Mouse (Mus musculus): Measurements from ENCODE around the gene Phf2.
A peak's percentile ranks its signal among the peaks of the same experiment; 100 is the strongest.

The Phf2 gene

DNA sequence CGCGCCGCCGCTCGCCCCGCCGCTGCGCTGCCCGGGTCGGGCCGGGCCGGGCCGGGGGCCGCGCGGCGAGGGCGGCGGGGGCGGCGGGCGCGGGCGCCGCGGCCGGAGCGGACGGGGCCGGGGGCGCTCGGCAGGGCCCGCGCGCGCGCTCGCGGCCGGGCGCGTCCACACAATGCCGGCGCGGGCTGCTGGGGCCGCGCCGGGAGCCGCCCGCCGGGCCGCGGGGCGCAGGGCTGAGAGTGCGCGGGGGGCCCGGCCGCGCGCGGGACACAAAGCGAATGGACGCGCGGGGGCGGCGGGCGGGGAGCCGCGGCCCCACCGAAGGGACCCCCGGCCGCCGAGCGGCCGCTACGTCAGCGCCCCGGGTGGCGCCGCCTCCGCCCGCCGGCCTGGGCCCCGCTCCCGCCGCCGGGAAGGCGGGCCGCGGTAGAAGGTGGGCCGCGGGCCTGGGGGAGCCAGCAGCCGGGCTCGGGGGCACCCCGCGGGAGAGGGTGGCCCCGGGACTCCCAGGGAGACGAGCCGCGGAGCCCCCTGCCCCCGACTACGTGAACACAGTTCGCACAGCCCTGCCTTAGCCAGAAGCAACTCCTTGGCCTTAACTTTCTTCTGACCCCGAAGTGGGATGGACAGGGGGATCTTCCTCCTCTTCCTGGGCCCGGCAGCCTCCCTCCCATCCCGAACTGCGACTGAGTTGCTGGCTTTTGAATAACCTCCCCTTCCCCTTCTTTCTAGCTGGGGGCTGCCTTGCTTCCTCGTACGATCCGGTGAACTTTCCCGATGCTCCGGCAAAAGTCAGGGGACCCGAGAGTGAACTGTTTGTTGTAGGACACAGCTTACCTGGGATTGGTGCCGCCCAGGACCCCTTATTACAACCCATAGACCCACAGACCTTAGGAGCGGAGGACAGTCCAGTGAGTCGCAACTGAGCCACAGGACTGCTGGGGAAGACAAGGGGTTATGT, at the start of gene Phf2:
Gene Phf2 (minus strand): TSS at position 349 of the 961 bp plus-strand sequence.
- no peak for DNase-seq (ENCODE audit: low read depth, low spot score)

DNA sequence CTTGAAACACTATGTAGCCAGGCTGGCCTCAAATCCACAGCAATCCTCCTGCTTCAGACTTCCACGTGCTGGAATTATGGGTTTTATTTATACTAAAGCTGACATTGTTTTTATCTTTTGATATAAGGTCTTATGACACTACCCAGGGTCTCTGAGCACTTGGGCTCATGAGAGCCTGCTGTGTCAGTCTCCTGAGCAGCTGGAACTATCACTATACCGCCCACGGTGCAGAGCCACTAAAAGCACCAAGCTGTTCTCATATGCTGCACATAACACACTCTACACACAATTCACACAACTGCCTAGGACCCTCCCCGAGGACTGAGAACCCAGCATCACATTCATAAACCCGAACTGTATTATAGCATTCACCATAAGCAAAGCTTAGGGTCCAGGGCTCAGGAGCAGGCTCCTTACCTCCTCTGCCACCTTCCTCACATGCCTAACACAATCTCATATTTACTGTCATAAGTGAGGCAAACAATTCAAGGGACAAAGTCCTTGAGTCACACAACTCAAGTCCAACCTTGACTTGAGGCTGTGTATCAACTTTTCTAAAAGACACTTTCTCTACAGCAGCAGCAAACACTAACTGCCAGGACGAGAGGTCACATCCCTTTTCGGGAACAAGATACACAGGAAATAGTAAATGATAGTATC, 49.0 kb upstream of the Phf2 start:
- DNase-seq (ENCODE audit: low read depth, low spot score) = no peak

DNA sequence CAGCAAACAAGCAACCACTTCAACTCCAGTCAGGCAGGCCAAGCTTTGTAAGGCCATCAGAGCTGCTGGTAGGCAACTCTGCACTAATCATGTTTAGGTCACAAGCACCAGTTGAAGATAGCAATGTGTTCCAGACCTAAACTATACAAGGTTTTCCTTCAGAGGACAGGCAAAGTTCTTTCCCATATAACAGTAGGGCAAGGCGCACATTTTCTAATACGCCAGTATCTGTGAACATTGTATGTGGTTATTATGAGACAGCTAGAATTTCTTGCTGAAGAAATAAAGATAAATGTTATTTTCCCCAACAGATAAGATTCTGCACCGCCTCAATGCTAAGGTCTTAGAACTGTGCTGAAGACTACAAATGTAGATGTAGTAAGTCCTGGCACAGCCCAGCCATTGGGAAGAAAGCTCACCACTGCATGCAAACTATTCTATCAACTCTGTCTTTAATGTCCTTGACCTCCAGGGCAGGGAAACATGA, 46.2 kb upstream of the Phf2 start:
- no peak for DNase-seq (ENCODE audit: low read depth, low spot score)

DNA sequence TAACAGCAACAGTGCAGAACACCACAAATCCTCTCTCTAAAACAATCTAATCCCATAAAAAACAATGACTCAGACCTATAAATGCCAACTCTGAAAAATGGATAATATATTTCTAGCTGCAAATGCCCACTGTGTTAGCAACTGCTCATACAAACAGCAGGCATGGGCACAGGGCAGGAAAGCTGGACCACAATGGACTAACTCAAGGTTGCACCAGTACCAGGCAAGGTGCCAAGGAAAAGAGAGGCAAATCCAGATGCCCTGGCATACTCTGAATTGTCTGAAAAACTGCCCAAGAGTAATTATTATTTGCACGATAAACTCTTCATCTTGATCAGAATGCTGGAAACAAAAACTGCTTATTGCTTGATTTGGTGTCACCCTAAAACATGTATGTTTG, 42.8 kb upstream of the Phf2 start:
- no peak for DNase-seq (ENCODE audit: low read depth, low spot score)

DNA sequence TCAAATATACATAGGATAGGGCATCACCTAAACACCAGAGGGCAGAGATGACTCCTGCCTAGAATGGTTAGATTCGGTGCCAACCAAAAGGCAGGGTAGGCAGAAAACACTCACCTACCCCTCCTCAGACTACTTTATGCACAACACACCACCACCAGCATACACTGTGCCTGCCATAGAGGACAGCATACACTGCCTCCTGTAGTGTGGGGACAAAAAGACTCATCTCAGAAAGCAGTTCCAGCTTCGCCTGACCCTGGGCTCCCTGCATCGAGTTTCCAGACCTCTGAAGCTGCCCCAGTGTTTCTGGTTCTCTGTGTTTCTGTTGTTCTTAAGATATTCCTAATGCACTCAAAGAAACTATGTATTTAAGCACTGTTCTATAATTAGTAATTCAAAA, 42.2 kb upstream of the Phf2 start:
- no peak for DNase-seq (ENCODE audit: low read depth, low spot score)

DNA sequence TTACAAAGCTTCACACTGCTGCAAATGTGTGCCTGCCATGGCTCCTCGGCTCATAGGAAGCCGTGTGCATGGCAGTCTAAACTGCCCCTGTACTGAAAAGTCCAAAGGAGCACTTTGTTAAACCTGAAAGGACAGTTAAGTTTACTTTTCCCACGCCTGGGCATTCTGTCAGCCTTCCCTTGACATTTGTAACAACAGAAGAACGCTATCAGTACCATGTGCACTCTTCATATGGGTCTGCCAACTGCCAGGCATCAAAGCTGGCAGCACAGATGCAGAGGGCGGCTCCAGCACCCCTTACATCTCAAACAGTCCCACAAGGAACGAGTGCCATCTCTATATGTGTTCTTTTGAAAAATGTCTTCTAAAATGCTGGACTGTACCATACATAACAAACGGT, 40.5 kb upstream of the Phf2 start:
- no peak for DNase-seq (ENCODE audit: low read depth, low spot score)

DNA sequence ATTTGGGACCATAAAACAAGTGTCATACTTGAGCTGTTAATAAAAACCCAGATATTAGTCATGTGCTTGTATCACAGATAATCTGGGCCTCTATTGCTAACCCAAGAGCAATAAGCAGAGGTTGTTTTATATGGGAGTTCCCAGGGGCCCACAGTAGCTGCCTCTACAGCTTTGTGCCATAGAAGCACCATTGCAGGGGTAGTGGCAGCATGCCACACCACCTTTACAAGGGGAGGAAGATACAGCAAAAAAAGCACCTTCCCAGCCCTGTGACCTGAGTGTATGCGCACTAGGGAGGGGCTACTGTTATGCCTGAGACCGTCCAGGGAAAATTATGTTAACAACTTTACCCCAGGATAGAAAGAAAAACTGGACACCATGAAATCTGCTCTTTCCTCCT, 34.5 kb upstream of the Phf2 start:
- no peak for DNase-seq (ENCODE audit: low read depth, low spot score)

DNA sequence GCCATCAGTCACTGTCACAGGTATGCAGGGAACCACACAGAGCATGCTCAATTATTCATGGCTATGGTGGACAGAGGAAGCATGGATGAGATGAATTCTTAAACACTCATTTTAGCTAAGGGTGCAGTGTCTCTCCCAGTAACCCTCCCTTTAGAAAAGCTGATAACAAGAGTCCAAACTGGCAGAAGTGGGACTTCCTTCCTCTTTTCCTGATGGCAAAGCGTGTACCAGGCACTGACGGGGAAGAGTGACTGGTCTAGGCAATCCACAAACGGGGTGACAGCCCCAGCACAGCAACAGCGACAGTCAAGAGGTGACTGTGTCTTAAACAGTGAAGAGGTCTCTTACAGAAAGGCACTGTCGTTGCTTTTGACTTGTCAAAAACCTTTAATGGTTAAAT, 24.5 kb upstream of the Phf2 start:
- DNase-seq (ENCODE audit: low read depth, low spot score) = no peak

DNA sequence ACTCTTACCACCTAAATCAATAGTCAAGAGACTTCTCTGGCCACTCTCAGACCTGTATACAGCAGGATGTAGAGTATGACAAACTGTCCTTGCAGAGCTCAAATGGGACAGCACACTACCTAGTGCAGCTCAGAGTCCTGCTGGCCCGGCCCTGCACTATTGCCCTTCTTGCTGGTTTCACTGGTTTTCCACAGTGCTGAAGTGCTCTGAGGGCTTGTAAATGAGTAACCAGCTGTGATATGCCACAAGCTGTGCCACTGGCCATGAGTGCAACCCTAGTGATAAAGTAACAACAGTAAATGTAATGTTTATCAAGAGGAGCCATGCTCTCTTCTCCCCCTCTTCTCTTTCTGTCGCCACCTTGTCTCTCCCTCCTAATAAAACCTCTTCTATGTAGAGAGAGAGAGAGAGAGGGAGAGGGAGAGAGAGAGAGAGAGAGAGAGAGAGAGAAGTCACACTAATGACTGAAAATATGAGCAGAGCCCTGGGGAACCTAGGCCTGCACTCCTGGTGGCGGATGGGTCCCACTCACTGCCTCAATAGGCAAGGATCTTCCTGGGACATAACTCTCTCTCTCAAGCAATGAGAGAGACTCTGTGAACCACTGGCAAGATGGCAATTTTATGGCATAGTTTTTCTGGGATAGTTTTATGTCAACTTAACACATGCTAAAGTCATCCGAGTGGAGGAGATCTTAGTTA, 19.5 kb upstream of the Phf2 start:
- DNase-seq (ENCODE audit: low read depth, low spot score) = no peak

DNA sequence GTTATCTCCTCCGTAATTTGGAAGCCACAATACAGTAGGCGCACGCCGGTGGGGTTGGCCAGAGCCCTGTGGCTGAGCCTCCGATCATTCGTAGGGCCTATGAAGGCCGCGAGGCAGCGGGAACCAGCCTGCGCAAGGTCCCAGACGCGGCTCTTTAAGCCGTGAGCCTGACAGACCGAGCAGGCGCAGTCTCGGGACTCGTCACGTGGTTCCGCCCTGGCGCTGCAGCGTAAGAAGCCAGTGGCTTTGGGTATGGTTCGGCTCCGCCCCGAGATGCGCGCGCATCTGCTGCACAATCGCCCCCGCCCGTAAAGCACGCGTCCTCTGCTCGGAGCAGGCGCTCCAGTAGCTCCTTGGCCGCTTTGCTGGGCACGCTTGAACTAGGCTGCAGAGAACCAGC, 7.6 kb upstream of the Phf2 start:
- peak; percentile 99 for DNase-seq (ENCODE audit: low read depth, low spot score)

DNA sequence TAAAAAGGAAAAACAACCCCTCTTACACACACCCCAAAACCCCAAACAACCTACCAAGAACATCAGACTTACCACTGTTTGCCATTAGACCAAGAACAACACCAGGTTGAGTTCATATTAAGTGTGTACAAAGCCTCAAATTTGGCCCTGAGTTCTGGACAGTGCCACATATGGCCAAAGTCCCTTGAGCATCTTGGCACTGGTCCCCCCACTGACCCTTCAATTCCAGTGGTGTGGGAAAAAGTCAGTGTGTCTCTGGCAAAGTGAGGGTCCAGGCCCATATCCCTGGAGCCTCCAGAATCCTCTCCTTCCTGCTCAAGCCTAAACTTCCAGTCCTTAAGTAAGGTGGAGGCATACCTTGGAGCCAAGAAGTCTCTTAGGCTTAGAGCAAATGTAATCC, 6.9 kb upstream of the Phf2 start:
- no peak for DNase-seq (ENCODE audit: low read depth, low spot score)

DNA sequence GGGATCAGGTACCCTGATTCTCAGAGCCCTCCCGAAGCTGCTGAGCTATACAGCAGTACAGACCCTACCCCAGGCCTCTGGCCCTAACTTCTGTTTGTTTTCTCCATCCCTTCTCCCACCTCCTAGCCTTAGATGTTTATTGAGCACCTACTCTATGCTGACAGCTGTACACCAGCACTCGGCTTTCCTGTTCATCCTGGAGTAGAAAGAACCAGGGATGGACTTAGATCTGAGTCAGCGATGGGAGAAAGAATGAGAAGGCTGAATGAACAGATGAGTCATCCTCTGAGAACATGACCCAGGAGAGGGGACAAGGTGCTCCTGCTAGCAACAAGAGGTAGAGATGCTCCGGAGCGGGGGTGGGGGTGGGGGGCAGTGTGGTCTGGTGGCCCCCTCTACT, 1.8 kb upstream of the Phf2 start:
- no peak for DNase-seq (ENCODE audit: low read depth, low spot score)

DNA sequence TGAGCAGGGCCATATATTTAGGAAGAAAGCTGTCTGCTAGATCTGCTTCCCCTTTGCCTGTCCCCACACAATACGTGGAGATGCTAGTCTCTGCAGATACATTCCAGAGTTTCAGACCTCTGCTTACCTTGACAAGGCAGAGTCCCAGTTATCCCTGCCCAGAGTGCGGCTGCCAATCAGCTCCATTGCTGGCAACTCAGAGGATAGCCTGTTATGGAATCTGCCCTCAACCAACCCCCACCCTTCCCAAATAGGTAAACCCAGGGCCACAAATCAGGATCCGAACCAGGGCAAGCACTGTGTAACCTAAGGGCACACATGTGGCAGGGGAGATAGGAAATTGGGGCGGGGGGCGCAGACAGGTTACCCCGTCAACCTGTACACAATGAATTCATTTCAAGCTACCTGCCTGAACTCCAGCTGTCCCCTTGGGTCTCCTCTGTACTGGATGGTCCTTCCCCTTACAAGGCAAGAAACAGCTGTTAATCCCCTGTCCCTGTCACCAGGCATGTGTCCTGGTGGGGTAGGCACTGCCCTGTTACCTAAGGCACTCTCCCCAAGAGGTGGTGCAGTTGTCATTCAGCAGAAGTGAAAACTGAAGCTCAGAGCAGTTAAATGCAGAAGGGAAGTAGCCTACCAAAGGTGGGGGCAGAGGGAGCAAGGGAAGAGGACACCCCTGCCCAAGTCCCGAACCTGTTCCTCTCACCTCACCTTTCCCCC, 1.1 kb upstream of the Phf2 start:
- no peak for DNase-seq (ENCODE audit: low read depth, low spot score)

DNA sequence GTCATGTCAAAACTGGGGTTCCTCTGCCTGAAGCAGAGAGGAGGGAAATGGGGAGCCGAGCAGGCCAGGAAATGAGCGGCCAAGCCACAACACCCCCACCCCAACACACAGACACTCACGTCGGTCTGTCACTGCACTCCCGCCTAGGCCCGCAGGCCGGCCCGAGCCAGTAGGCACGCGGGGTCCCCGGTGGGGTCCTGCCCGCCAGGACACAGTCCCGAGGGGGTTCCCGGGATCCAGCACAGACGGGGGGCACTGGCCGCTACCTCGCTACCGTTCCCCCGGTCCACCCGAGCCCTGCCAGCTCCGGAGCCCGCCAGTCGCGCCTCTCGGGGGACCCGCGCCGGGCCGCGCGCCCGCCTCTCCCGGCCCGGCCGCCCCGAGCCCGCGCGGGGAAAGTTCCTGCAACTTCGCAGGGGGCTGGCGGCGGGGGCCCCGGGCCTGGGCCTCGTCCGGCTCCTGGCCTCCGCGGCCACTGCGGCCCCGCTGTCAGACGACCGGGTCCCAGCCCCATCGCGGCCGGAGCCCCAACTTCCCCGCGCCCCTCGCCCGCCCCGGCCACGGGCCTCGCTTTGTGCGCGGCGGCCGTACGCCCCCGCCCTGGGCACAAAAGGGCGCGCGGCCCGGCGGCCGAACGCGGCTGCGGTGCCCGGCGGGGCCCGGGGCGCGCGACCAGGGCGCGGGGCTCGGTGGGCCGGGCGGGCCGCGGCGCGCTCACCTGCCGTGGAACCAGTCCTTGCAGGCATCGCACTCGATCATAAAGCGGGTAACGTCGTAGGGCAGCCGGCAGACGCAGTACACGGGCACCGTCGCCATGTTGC, 759 bp downstream of the Phf2 start:
- DNase-seq (ENCODE audit: low read depth, low spot score) = no peak

DNA sequence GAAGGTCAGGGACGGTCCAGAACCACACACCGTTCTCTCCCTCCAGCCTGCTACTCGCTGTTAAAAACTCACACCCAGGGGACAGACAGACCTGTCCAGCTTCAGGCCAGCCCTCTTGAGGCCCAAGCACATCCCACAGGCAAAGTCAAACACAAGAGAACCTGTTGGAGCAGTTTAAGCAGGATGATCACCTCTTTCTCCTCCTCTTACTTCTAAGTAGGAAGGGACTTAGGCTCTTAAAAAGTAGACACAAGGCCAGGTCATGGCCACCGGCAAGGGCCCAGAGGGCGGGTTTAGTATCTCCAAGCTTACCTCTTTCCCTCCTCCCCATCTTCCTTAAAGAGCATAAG, 1.3 kb downstream of the Phf2 start:
- DNase-seq (ENCODE audit: low read depth, low spot score) = no peak

DNA sequence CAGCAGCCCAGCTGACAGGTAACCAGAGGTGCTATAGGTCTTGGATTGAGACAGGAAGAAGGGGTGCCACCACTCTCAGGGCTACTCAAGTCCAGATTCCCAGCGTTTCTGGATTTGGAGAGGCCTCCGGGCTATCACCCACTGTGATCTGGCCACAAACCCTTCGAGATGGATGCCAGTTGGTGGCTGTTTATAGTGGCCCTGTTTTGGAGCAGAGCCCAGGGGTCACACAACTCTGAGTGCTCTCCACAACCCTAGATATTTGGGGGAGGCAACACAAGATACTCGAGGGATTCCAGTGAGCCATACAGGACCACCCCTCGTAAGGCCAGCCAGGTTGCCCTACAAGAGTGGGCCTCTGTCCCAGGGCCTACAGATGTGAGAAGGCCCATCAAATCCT, 1.8 kb downstream of the Phf2 start:
- no peak for DNase-seq (ENCODE audit: low read depth, low spot score)

DNA sequence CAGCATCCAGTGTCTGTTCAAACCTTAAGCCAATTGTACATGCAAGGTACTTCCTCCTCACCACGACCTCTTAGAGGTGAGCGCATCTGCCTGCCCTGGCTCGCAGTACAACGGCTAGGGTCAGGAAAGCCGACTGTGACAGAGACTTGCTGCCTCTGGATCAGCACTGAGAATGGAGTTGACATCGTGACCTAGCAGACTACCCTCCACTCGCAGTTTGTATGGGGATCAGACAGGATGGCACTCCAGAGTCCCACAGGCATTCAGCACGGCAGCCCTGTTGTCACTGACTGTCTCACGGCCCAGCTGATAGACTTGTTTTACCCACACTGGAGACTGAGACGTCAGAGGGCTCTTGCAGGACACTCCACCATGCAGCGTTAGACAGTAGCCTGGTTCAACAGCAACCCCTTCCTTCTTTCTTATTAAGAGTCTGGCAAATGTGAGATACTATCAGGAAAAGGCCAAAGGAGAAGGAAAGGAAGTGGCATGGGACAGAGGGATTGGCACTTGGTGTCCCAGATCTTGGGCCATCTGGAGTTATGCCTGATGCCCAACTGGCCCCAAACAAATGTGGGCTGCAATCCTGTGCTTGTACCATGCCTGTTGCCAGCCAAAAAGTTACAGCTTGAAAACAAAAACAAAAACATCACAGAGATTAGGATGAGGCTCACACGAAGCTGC, 6.1 kb downstream of the Phf2 start:
- no peak for DNase-seq (ENCODE audit: low read depth, low spot score)

DNA sequence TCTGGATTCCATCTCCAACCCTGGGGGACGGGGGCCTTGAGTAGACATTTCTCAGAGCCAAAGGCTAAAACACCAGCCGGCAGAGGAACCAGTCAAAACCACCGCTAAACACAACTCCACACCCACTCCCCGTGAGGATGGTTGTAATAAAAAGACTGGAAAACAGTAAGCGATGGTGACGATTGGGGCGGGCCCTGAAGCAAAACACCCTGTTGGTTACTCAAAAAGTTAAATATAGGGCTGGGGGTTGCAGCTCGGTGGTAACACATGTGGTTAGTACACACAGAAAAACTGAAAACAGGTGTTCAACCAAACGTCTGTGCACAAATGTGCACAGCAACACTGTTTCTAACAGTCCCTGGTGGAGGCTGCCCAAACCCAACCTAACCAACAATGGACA, 7.4 kb downstream of the Phf2 start:
- no peak for DNase-seq (ENCODE audit: low read depth, low spot score)

DNA sequence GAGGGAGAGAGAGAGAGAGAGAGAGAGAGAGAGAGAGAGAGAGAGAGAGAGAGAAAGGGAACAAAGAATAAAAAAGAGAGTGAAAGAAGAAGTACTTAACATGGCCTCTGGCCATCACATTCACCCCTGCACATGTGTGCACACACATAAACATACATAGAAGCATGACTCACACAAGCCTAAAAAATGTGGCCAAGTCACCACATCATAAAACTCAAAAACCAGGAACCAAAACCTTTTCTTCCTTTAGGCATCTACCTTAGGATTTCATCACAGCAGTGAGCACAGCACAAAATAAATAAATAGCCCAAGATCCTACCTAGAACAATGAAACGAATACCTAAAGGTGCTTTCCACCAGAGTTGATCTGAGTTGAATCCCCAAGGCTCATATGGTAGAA, 9.0 kb downstream of the Phf2 start:
- DNase-seq (ENCODE audit: low read depth, low spot score) = no peak

DNA sequence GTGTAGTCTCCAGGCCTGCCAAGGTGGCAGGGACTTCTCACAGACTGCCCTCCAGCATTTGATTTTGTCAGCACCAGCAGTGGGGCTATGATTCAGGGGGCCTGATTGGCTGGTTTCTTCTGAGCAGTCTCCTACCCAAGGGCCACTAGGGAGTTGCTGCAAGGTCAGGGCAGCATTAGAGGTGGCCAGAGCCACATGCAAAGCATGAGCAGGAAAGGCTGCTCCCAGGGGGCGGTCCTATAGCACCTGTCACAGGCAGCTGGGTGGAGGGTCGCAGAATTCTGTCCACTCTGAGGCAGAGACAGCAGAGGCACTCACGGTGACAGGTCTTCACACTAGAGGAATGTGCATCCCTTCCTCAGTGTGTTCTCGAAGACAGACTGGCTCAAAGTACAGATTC, 12.1 kb downstream of the Phf2 start:
- DNase-seq (ENCODE audit: low read depth, low spot score) = no peak
